Mouse (Mus musculus): ENCODE results near the gene Ttc39b.

DNA sequence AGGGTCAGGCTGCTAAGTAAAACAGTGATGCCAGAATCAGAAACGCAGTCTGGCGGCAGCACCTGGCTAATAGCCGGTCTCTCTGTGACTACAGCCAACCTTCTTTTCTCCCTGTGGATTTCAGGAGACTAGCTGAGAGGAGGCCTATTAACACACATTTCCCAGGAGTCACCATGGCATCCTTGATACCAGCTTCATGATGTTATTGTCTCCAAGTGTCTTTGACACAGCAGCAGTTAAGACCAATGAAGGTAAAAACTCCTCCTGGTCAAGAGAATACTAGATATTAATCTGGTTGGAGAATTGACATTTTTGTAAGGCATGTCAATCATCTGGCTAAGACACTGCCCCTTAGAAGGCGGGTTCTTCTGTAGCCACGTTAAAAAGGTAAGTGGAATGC lies 1.3 kb upstream of the Ttc39b start:
- TF ChIP-seq CTCF (IDR thresholded peaks at IDR 0.05; ENCODE audit: extremely low read depth, insufficient read depth, low read length) (no peak), POLR2A (IDR thresholded peaks at IDR 0.05; ENCODE audit: extremely low read depth, insufficient read depth, low read length) (no peak)
